Mouse (Mus musculus) c-Kit-negative CD71-positive TER-119-positive erythroid progenitor cells, embryonic 14.5 days (primary cell): ENCODE measurements around the gene Taar7b.

Source experiments
- DNase-seq: peaks from one replicate; pipeline ENCODE4 v3.0.0-alpha.2; 2013; ENCODE audit warnings: low read depth, low spot score

Taar7b gene

GRCm38 (mm10) chr10:23999639-24000038 is at the start of gene Taar7b:
Taar7b (plus strand) TSS chr10:23999939.
- DNase-seq: no peak

- DNase-seq: no peak
Measured at GRCm38 (mm10) chr10:23951714-23952113, 48.0 kb upstream of the Taar7b start.

GRCm38 (mm10) chr10:23959071-23959470 is 40.7 kb upstream of the Taar7b start:
- DNase-seq: no peak

GRCm38 (mm10) chr10:23960444-23960915 is 39.3 kb upstream of the Taar7b start, which contains the start of gene Taar4:
Taar4 (plus strand) TSS chr10:23960494.
- DNase-seq: no peak

- DNase-seq: no peak
Measured at GRCm38 (mm10) chr10:23963444-23963843, 36.3 kb upstream of the Taar7b start.

- no peak for DNase-seq
Measured at GRCm38 (mm10) chr10:23964921-23965610, 34.7 kb upstream of the Taar7b start.

- no peak for DNase-seq
Measured at GRCm38 (mm10) chr10:23970656-23971165, 29.0 kb upstream of the Taar7b start, which contains the start of gene Taar5. Taar5 (plus strand) TSS chr10:23970706.

GRCm38 (mm10) chr10:23971256-23971655 is 28.5 kb upstream of the Taar7b start:
- DNase-seq: no peak

- no peak for DNase-seq
Measured at GRCm38 (mm10) chr10:23977958-23978357, 21.8 kb upstream of the Taar7b start.

GRCm38 (mm10) chr10:23978901-23979705 is 20.6 kb upstream of the Taar7b start:
- DNase-seq: no peak

GRCm38 (mm10) chr10:23985546-23985945 is 14.2 kb upstream of the Taar7b start, which contains the start of gene Taar6:
Taar6 (minus strand) TSS chr10:23985646.
- DNase-seq: no peak

GRCm38 (mm10) chr10:23986419-23986818 is 13.3 kb upstream of the Taar7b start:
- no peak for DNase-seq

GRCm38 (mm10) chr10:23993381-23993780 is 6.4 kb upstream of the Taar7b start, which contains the start of gene Taar7a:
Taar7a (minus strand) TSS chr10:23993481.
- DNase-seq: no peak

GRCm38 (mm10) chr10:24006442-24006841 is 6.7 kb downstream of the Taar7b start:
- DNase-seq: no peak

- DNase-seq: no peak
Measured at GRCm38 (mm10) chr10:24007034-24007433, 7.3 kb downstream of the Taar7b start.

- DNase-seq: no peak
Measured at GRCm38 (mm10) chr10:24008143-24008542, 8.4 kb downstream of the Taar7b start.

- DNase-seq: no peak
Measured at GRCm38 (mm10) chr10:24026922-24027321, 27.2 kb downstream of the Taar7b start, which contains the start of gene Taar7d. Taar7d (plus strand) TSS chr10:24027222.

GRCm38 (mm10) chr10:24031347-24031746 is 31.6 kb downstream of the Taar7b start:
- DNase-seq: no peak

GRCm38 (mm10) chr10:24037314-24037713 is 37.6 kb downstream of the Taar7b start, which contains the start of gene Taar7e:
Taar7e (plus strand) TSS chr10:24037614.
- DNase-seq: no peak

GRCm38 (mm10) chr10:24040120-24040869 is 40.6 kb downstream of the Taar7b start:
- DNase-seq: no peak

GRCm38 (mm10) chr10:24049210-24049609 is 49.5 kb downstream of the Taar7b start, which contains the start of gene Taar7f:
Taar7f (plus strand) TSS chr10:24049510.
- no peak for DNase-seq
